Mouse (Mus musculus): ENCODE measurements around the gene Cct7. TPM values are rescaled to one million over a fixed set of nuclear protein-coding genes. Genes with fewer than 3 reads are reported as not detected.
A peak's percentile ranks its signal among the peaks of the same experiment; 100 is the strongest.

The Cct7 gene
- polyA plus RNA-seq (2016; fragmentation: Nextera tagmentation; extraction: Ambion mirVana) = 525 and 526 TPM in 2 replicates

GRCm38 (mm10) chr6:85450697-85451663, at the start of gene Cct7:
Gene Cct7, plus strand, starts transcription at chr6:85451514.
- Histone ChIP-seq H3K27ac (peak within 1 kb of the TSS; percentile 95), H3K9me3 (no peaks in the 10 kb centered on the region), H3K4me3 (peak within 1 kb of the TSS; percentile 74), H3K9ac (peak within 1 kb of the TSS; percentile 76), H3K36me3 (peaks cover 11% of the 10 kb centered on the region), H3K4me1 (peaks cover 25% of the 10 kb centered on the region), H3K27me3 (no peaks in the 10 kb centered on the region), H3K4me2 (replicated peaks) (peak within 1 kb of the TSS; percentile 94)
- WGBS = 2% methylated on average over 95 of the region's 96 CpGs
- peak; percentile 94 for ATAC-seq (ENCODE audit: insufficient number of reproducible peaks, insufficient read depth, low FRiP score, low TSS enrichment)

GRCm38 (mm10) chr6:85402613-85403012, 48.7 kb upstream of the Cct7 start:
- Histone ChIP-seq H3K4me1 (no peaks in the 10 kb centered on the region), H3K27me3 (peaks cover 12% of the 10 kb centered on the region), H3K9me3 (no peaks in the 10 kb centered on the region), H3K4me3 (no peak overlapping the region), H3K27ac (no peak overlapping the region), H3K9ac (no peak overlapping the region), H3K4me2 (replicated peaks) (no peak overlapping the region), H3K36me3 (no peaks in the 10 kb centered on the region)
- no peak for ATAC-seq (ENCODE audit: insufficient number of reproducible peaks, insufficient read depth, low FRiP score, low TSS enrichment)
- WGBS = 36% methylated on average over 2 of the region's 2 CpGs

- no peak for ATAC-seq (ENCODE audit: insufficient number of reproducible peaks, insufficient read depth, low FRiP score, low TSS enrichment)
- no peak overlapping the region for H3K9ac ChIP-seq
- no peaks in the 10 kb centered on the region for H3K4me1 ChIP-seq
- no peaks in the 10 kb centered on the region for H3K9me3 ChIP-seq
- H3K27me3 ChIP-seq = peaks cover 16% of the 10 kb centered on the region
- 79% methylated on average over 10 of the region's 10 CpGs for WGBS
- H3K4me2 ChIP-seq (replicated peaks) = no peak overlapping the region
- no peak overlapping the region for H3K4me3 ChIP-seq
- H3K36me3 ChIP-seq = no peaks in the 10 kb centered on the region
- no peak overlapping the region for H3K27ac ChIP-seq
Observed at GRCm38 (mm10) chr6:85403039-85403438, 48.3 kb upstream of the Cct7 start.

DNA sequence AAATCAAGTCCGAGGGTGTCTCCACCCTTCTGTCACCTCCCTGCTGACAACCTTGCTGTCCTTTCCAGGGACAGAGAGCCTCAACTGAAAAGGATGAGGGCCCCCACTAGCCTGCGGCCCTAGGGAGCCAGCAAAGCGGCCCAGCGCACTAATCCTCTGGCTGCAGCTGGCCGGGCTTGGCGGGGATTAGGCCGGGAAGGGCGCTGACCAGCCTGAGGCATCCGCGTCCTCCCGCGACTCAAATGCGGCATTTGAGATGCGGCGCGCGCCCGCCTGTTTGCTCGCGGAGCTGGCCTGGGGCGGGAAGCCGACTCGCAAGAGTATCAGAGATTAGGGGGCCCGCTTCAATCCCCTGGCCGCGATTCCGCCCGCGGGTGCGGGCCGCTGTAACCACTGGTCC, 42.3 kb upstream of the Cct7 start:
- Histone ChIP-seq H3K9me3 (no peaks in the 10 kb centered on the region), H3K9ac (no peak overlapping the region; the same call in 1 of the 2 replicates), H3K4me2 (replicated peaks) (peak overlapping the region; percentile 41), H3K27me3 (peaks cover 45% of the 10 kb centered on the region), H3K36me3 (no peaks in the 10 kb centered on the region), H3K4me1 (0 out of 2 replicates have a peak, but pooled peaks cover 3% of the 10 kb centered on the region), H3K27ac (no peak overlapping the region), H3K4me3 (peak overlapping the region; percentile 6; the same call in 1 of the 2 replicates)
- 1% methylated on average over 31 of the region's 31 CpGs for WGBS
- ATAC-seq (ENCODE audit: insufficient number of reproducible peaks, insufficient read depth, low FRiP score, low TSS enrichment) = no peak

DNA sequence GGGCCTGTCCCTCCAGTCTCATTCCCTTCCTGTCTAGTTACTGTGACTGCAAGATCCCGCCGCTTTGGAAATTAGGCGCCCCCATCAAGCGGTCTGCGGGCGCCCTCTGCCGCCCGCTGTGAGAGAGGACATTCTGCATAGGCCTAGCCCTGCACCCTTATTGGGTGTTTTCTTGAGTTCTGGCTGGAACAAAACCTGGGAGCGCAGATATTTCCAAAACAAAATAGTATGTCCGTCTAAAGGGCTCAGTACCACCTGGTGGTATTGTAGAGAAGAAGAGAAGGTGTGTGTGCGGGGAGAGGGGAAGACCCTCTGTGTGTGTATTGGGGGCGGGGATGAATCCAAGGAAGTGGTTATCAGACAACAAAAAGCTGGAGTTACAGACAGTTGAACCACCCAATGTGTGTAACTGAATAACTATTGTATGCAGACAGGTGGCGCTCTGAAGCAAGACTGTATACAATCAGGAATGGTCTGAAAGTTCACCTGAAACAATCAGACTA, 40.5 kb upstream of the Cct7 start:
- Histone ChIP-seq H3K9ac (no peak overlapping the region), H3K9me3 (no peaks in the 10 kb centered on the region), H3K27ac (no peak overlapping the region), H3K36me3 (no peaks in the 10 kb centered on the region), H3K4me3 (no peak overlapping the region), H3K4me1 (0 out of 2 replicates have a peak, but pooled peaks cover 3% of the 10 kb centered on the region), H3K27me3 (peaks cover 45% of the 10 kb centered on the region), H3K4me2 (replicated peaks) (no peak overlapping the region)
- 9% methylated on average over 13 of the region's 13 CpGs for WGBS
- peak; percentile 84 for ATAC-seq (ENCODE audit: insufficient number of reproducible peaks, insufficient read depth, low FRiP score, low TSS enrichment)

- no peaks in the 10 kb centered on the region for H3K36me3 ChIP-seq
- no peaks in the 10 kb centered on the region for H3K4me1 ChIP-seq
- no peak overlapping the region for H3K4me2 ChIP-seq (replicated peaks)
- no peak overlapping the region for H3K9ac ChIP-seq
- WGBS = 62% methylated on average over 3 of the region's 3 CpGs
- 0 out of 2 replicates have a peak, but pooled peaks cover 5% of the 10 kb centered on the region for H3K27me3 ChIP-seq
- no peak overlapping the region for H3K4me3 ChIP-seq
- no peak for ATAC-seq (ENCODE audit: insufficient number of reproducible peaks, insufficient read depth, low FRiP score, low TSS enrichment)
- no peaks in the 10 kb centered on the region for H3K9me3 ChIP-seq
- no peak overlapping the region for H3K27ac ChIP-seq
Observed at GRCm38 (mm10) chr6:85415829-85416228, 35.5 kb upstream of the Cct7 start.

- WGBS = 74% methylated on average over 2 of the region's 2 CpGs
- no peak overlapping the region for H3K4me3 ChIP-seq
- H3K4me1 ChIP-seq = no peaks in the 10 kb centered on the region
- H3K27me3 ChIP-seq = peaks cover 20% of the 10 kb centered on the region
- no peak overlapping the region for H3K4me2 ChIP-seq (replicated peaks)
- no peak overlapping the region for H3K9ac ChIP-seq
- no peaks in the 10 kb centered on the region for H3K36me3 ChIP-seq
- H3K27ac ChIP-seq = no peak overlapping the region
- no peak for ATAC-seq (ENCODE audit: insufficient number of reproducible peaks, insufficient read depth, low FRiP score, low TSS enrichment)
- H3K9me3 ChIP-seq = no peaks in the 10 kb centered on the region
Observed at GRCm38 (mm10) chr6:85419150-85419549, 32.2 kb upstream of the Cct7 start.

GRCm38 (mm10) chr6:85423836-85424379, 27.4 kb upstream of the Cct7 start, which contains the start of gene Noto:
Gene Noto, plus strand, starts transcription at chr6:85423886.
- Histone ChIP-seq H3K27me3 (peaks cover 34% of the 10 kb centered on the region), H3K4me3 (no peak within 1 kb of the TSS), H3K4me1 (no peaks in the 10 kb centered on the region), H3K27ac (no peak within 1 kb of the TSS), H3K36me3 (no peaks in the 10 kb centered on the region), H3K4me2 (replicated peaks) (peak within 1 kb of the TSS; percentile 35; the same call in 1 of the 2 replicates), H3K9ac (0 out of 2 replicates have a peak within 1 kb of the TSS, but pooled peaks have one; percentile 21), H3K9me3 (no peaks in the 10 kb centered on the region)
- WGBS = 12% methylated on average over 28 of the region's 28 CpGs
- ATAC-seq (ENCODE audit: insufficient number of reproducible peaks, insufficient read depth, low FRiP score, low TSS enrichment) = no peak

DNA sequence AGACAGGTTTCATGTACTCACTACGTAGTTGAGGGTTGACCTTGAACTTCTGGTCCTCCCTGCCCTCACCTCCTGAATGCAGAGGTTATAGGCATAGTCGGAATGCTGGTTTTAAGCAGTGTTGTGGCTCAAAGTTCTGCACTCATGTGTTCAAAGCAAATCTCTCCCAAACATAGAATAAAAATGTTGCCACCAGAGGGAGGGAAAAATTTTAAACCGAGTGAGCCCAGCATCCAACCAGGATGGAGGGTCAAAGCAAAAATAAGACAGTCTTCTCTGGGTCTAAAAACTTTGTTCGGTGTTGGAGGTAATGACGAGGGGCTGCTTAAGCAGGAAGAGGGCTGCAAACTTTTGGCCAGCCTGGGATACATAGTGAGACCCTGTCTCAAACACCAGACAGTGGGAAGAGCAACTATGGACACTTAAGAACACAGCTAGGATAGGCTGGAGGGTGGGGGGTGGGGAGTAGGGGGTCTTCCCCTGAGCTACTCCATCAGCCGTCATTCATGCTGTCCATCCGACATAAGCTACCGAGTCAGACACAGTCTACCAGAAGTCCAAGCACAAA, 20.0 kb upstream of the Cct7 start:
- peaks cover 8% of the 10 kb centered on the region; the same call in 1 of the 2 replicates for H3K4me1 ChIP-seq
- no peaks in the 10 kb centered on the region for H3K9me3 ChIP-seq
- 46% methylated on average over 8 of the region's 8 CpGs for WGBS
- H3K4me3 ChIP-seq = peak overlapping the region; percentile 85
- H3K9ac ChIP-seq = peak overlapping the region; percentile 69
- H3K4me2 ChIP-seq (replicated peaks) = peak overlapping the region; percentile 66
- peaks cover 7% of the 10 kb centered on the region for H3K27me3 ChIP-seq
- no peaks in the 10 kb centered on the region for H3K36me3 ChIP-seq
- H3K27ac ChIP-seq = no peak overlapping the region
- ATAC-seq (ENCODE audit: insufficient number of reproducible peaks, insufficient read depth, low FRiP score, low TSS enrichment) = no peak

DNA sequence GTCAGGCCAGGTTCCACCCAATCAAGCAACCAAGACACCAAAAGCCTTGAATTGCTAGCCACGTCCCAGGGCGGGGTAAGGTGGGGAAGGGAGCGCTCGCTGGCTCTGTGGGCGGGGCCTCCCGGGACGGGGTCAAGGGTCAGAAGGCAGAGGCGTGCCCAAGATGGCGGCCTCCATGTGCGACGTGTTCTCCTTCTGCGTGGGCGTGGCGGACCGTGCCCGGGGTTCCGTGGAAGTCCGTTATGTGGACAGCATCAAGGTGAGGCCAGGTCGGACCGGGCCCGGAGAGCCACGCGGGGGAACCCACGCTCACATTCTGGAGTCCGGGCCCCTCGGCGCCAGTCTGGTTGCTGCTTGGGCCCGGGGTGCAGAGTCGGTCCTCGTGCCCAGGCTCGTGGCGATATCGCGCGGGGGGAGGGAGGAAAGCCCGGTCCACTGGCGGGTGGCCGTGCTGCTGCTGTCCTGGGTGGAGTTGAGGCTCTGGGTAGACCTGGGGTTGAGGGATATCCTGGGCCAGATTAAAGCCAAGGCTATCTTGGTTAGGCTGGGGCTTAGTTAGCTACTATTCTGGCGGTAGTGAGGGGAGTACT, 19.4 kb upstream of the Cct7 start, which contains the start of gene Smyd5:
Smyd5 (plus strand) TSS at position 148 of the 590 bp plus-strand sequence.
- Histone ChIP-seq H3K27ac (no peak within 1 kb of the TSS), H3K9me3 (no peaks in the 10 kb centered on the region)
- WGBS = under 1% methylated on average over 39 of the region's 39 CpGs

GRCm38 (mm10) chr6:85433865-85434264, 17.4 kb upstream of the Cct7 start:
- ATAC-seq (ENCODE audit: insufficient number of reproducible peaks, insufficient read depth, low FRiP score, low TSS enrichment) = no peak
- H3K9ac ChIP-seq = no peak overlapping the region
- H3K4me1 ChIP-seq = peaks cover 8% of the 10 kb centered on the region; the same call in 1 of the 2 replicates
- H3K4me3 ChIP-seq = no peak overlapping the region
- no peaks in the 10 kb centered on the region for H3K9me3 ChIP-seq
- H3K27me3 ChIP-seq = no peaks in the 10 kb centered on the region
- peaks cover 10% of the 10 kb centered on the region for H3K36me3 ChIP-seq
- 75% methylated on average over 5 of the region's 5 CpGs for WGBS
- H3K27ac ChIP-seq = no peak overlapping the region
- H3K4me2 ChIP-seq (replicated peaks) = no peak overlapping the region

More for the DNA sequence above, 19.4 kb upstream of the Cct7 start, which contains the start of gene Smyd5:
- H3K4me2 ChIP-seq (replicated peaks) = peak within 1 kb of the TSS; percentile 66
- peak; percentile 80 for ATAC-seq (ENCODE audit: insufficient number of reproducible peaks, insufficient read depth, low FRiP score, low TSS enrichment)
- peaks cover 8% of the 10 kb centered on the region; the same call in 1 of the 2 replicates for H3K4me1 ChIP-seq
- peak within 1 kb of the TSS; percentile 85 for H3K4me3 ChIP-seq
- H3K27me3 ChIP-seq = peaks cover 4% of the 10 kb centered on the region
- peak within 1 kb of the TSS; percentile 69 for H3K9ac ChIP-seq
- no peaks in the 10 kb centered on the region for H3K36me3 ChIP-seq

Data from embryonic facial prominence, embryonic 12.5 days (tissue).